Mouse (Mus musculus) liver, embryonic 13.5 days (tissue): ENCODE results near the gene Dlk2. TPM values are rescaled to one million over a fixed set of nuclear protein-coding genes. Genes with fewer than 3 reads are reported as not detected.
A peak's percentile ranks its signal among the peaks of the same experiment; 100 is the strongest.

ENCODE experiments used
- ATAC-seq: fragments of 200-750 bp; cut with Nextera tagmentation; 2 replicates; pipeline ENCODE4 v1.8.0; 2017; ENCODE audit warnings: low read depth, mild to moderate bottlenecking, moderate number of reproducible peaks, moderate library complexity
- DNase-seq: peaks from one replicate; pipeline ENCODE4 v3.0.0; 2022
- H3K27ac ChIP-seq: fragments of 300-500 bp; sonication (generic); 2 replicates; pipeline ENCODE4 v1.5.1; 2015; ENCODE audit warnings: moderate library complexity, mild to moderate bottlenecking, inconsistent platforms
- H3K27me3 ChIP-seq: fragments of 300-500 bp; sonication (generic); 2 replicates; pipeline ENCODE4 v1.6.1; 2015; ENCODE audit warnings: mild to moderate bottlenecking, inconsistent platforms
- H3K36me3 ChIP-seq: fragments of 300-500 bp; sonication (generic); 2 replicates; pipeline ENCODE4 v1.6.1; 2015; ENCODE audit warnings: mild to moderate bottlenecking, inconsistent platforms
- H3K4me1 ChIP-seq: fragments of 300-500 bp; sonication (generic); replicated peaks from 2 replicates; pipeline ENCODE4 v1.6.1; 2015; ENCODE audit warnings: inconsistent platforms
- H3K4me2 ChIP-seq: fragments of 300-500 bp; sonication (generic); 2 replicates; pipeline ENCODE4 v1.6.1; 2015; ENCODE audit warnings: inconsistent platforms, mild to moderate bottlenecking, moderate library complexity
- H3K4me3 ChIP-seq: fragments of 300-500 bp; sonication (generic); replicated peaks from 2 replicates; pipeline ENCODE4 v1.5.1; 2015; ENCODE audit warnings: mild to moderate bottlenecking, inconsistent platforms
- H3K9ac ChIP-seq: fragments of 300-500 bp; sonication (generic); 2 replicates; pipeline ENCODE4 v1.6.1; 2015; ENCODE audit warnings: mild to moderate bottlenecking, inconsistent platforms
- H3K9me3 ChIP-seq: fragments of 300-500 bp; sonication (generic); replicated peaks from 2 replicates; pipeline ENCODE4 v1.6.1; 2016; ENCODE audit warnings: inconsistent platforms
- WGBS: fragments of 180-500 bp; shearing (Covaris S2); methylation state at CpG from one replicate; pipeline ENCODE4 v1.1.7; 2015; ENCODE audit not compliant: insufficient replicate concordance; 5-methylcytosine and 5-hydroxymethylcytosine counted together
- polyA plus RNA-seq: library from polyadenylated mRNA; unstranded; fragments of >200 nt; fragmentation: Nextera tagmentation; extraction: Ambion mirVana; gene quantifications from 2 replicates; pipeline ENCODE4 v1.2.1, GENCODE M21; 2015

Gene Dlk2
- polyA plus RNA-seq, 1 experiment from 2014 or later: 0.09 TPM

DNA sequence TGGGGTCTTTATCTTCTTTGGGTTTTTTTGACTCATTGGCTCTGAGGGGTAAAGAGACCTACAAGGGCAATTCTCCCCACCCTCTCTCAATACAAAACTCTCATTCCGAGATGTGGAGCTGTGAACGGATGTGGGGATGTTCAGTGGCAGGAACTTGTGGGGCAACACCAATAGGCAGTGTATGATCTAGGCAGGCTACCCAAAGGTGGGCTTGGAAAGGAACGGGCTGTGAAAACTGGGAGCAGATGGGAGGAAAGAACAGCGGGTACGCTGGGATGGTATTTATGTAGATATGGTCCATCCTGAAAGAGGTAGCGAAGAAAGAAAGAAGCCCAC lies 225 bp upstream of the Dlk2 start:
- Histone ChIP-seq H3K4me2 (peak overlapping the region; percentile 73), H3K27me3 (peaks cover 83% of the 10 kb centered on the region), H3K27ac (no peak overlapping the region), H3K4me3 (peak overlapping the region; percentile 54), H3K9ac (no peak overlapping the region), H3K9me3 (no peaks in the 10 kb centered on the region), H3K36me3 (no peaks in the 10 kb centered on the region), H3K4me1 (peaks cover 12% of the 10 kb centered on the region)
- WGBS: 12% methylated on average over 6 of the region's 6 CpGs
- no peak for ATAC-seq
- no peak for DNase-seq

DNA sequence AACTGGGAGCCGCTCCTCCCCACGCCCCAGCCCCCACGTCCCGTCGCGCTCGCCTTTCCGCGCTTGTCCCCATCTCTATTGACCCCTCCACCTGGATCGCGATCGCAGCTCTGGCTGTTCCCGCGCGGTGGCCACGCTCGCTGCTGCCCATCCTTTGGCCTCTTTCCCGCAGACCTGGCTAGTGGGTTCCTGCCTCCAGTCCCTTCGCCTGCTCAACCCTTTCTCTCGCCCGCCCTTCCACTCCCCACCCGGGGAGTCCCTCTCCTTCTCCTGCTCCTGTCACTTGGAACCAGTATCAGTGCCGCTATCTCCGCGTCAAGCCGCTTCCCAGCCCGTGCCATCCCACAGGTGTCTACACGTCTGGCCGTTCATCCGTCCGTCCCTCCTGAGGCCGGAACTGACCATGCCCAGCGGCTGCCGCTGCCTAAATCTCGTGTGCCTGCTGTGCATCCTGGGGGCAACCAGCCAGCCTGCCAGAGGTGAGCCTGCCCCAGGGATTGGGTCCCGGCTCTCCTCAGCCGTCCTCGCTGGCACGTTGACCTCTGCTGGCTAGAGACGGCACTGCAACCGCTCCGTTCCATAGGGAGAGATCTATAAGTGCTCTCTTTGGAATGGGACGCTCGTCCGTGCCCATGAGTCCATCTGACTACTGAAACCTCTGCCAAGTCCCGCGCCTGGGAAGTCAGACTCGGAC lies 1.1 kb downstream of the Dlk2 start:
- H3K27ac ChIP-seq: no peak overlapping the region
- H3K9me3 ChIP-seq: no peaks in the 10 kb centered on the region
- DNase-seq (peak; percentile 54), ATAC-seq (peak; percentile 62; the same call in 1 of the 2 replicates)
- H3K36me3 ChIP-seq: no peaks in the 10 kb centered on the region
- 1% methylated on average over 48 of the region's 48 CpGs for WGBS
- H3K27me3 ChIP-seq: peaks cover 72% of the 10 kb centered on the region
- H3K4me3 ChIP-seq: peak overlapping the region; percentile 54
- H3K4me1 ChIP-seq: peaks cover 12% of the 10 kb centered on the region
- H3K4me2 ChIP-seq: peak overlapping the region; percentile 73
- no peak overlapping the region for H3K9ac ChIP-seq

DNA sequence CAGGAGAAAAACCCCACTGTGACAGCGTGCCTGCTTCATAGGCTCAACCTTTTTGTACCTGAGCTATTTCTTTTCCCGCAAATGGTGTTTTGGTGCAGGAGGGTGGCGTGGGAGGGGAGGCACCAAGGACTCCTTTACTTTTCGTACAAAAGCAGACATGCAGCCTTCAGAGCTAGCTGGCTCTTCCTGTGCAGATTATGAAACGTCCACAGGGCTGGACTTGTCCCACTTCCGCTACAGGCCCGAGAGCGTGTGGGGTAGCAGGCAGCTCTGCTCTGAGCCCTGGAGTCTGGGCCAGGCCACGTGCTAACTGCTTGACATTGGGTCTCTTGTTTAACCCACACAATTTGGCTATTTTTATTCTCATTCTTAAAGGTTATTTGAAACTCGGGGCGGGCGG lies 4.7 kb downstream of the Dlk2 start:
- Histone ChIP-seq H3K27me3 (peaks cover 41% of the 10 kb centered on the region), H3K9ac (no peak overlapping the region), H3K4me1 (peaks cover 12% of the 10 kb centered on the region), H3K27ac (no peak overlapping the region), H3K9me3 (no peaks in the 10 kb centered on the region), H3K4me3 (no peak overlapping the region), H3K36me3 (no peaks in the 10 kb centered on the region), H3K4me2 (no peak overlapping the region)
- ATAC-seq (no peak), DNase-seq (no peak)
- WGBS: 62% methylated on average over 12 of the region's 12 CpGs

DNA sequence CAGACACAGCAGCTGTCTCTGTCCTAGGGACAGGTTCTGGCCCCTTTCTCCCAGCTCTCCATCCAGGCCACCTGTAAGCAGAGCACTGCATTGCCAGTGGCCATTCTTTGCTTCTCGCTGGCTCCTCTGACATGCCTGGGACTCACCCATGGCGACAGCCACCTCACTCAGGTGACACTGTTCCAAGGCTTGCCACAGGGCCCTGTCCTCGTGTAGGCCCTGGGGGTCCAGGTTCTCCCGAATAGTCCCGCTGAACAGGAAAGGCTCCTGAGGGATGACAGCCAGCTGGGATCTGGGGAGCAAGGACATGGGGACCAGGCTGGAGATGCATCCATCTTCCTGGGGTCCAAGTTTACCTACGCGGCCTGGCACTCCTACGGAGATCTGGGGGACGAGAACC lies 7.0 kb downstream of the Dlk2 start:
- H3K9me3 ChIP-seq: no peaks in the 10 kb centered on the region
- H3K36me3 ChIP-seq: no peaks in the 10 kb centered on the region
- peaks cover 18% of the 10 kb centered on the region for H3K27me3 ChIP-seq

DNA sequence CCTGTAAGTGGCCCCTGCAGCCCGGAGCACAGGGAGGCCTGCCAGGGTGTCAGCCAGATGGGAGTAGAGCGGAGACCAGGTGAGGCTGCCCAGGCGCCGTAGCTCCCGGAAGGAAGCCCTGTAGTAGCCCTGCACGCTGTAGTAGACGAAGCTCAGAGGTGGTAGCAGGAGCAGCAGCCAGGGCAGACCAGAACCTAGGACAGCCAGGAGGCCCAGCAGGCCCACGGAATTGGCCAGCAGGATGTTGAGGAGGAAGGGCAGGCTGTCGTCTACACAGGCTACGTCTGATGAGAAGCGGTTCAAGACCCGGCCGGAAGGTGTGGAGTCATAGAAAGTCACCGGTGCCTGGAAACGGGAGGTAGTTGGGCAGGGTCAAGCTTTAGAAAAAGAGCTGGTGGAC lies 9.7 kb downstream of the Dlk2 start:
- H3K36me3 ChIP-seq: no peaks in the 10 kb centered on the region
- no peaks in the 10 kb centered on the region for H3K9me3 ChIP-seq
- H3K4me1 ChIP-seq: no peaks in the 10 kb centered on the region
- no peak overlapping the region for H3K9ac ChIP-seq
- no peaks in the 10 kb centered on the region for H3K27me3 ChIP-seq
- no peak overlapping the region for H3K4me2 ChIP-seq
- H3K4me3 ChIP-seq: no peak overlapping the region
- no peak for DNase-seq
- ATAC-seq: no peak
- H3K27ac ChIP-seq: no peak overlapping the region
- 79% methylated on average over 15 of the region's 15 CpGs for WGBS

More for the DNA sequence above, 7.0 kb downstream of the Dlk2 start:
- Histone ChIP-seq H3K4me2 (no peak overlapping the region), H3K4me1 (no peaks in the 10 kb centered on the region), H3K9ac (no peak overlapping the region), H3K4me3 (no peak overlapping the region), H3K27ac (no peak overlapping the region)
- DNase-seq (no peak), ATAC-seq (no peak)
- WGBS: 81% methylated on average over 9 of the region's 9 CpGs

DNA sequence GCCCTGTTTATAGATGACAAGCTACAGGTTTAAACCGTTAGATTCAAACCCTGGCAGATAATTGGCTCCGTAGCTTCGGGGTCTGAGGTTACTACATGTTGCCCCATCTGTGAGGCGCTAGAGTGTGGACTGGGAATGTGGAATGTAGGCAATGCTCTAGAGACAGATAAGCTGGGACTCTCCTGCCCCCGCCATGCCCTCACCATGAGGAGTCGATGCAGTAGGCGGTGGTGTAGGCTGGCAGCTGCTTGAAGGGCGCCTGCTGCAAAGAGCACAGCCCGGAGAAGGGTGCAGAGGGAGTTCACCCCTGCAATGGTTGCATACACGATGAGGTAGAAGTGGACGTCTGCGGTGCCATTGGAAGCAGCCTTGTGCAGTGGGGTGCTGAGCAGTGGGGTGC lies 12.6 kb downstream of the Dlk2 start:
- no peaks in the 10 kb centered on the region for H3K36me3 ChIP-seq
- DNase-seq (no peak), ATAC-seq (no peak)
- H3K27me3 ChIP-seq: no peaks in the 10 kb centered on the region
- 68% methylated on average over 12 of the region's 12 CpGs for WGBS
- no peaks in the 10 kb centered on the region for H3K9me3 ChIP-seq
- H3K4me2 ChIP-seq: no peak overlapping the region
- H3K4me1 ChIP-seq: no peaks in the 10 kb centered on the region
- H3K4me3 ChIP-seq: no peak overlapping the region
- no peak overlapping the region for H3K9ac ChIP-seq
- H3K27ac ChIP-seq: no peak overlapping the region

DNA sequence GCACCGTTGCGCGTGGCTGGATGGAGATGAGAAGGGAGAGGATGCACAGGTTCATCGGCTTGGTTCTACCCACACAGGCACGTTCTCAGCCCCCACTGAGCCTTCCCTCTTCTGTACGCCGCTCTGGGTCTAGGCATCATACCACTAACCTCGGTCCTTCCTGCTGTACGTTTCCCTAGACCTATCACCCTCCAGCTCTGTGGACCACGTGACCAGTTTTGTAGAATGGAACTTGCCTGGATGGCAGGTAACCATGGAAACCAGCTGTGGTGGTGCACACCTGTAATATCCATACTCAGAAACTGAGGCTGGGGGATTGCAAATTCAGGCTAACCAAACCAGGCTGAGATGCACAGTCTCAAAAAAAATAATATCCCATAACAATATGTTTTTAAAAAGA lies 13.3 kb downstream of the Dlk2 start:
- ATAC-seq: no peak
- no peaks in the 10 kb centered on the region for H3K4me1 ChIP-seq
- WGBS: 70% methylated on average over 10 of the region's 10 CpGs

DNA sequence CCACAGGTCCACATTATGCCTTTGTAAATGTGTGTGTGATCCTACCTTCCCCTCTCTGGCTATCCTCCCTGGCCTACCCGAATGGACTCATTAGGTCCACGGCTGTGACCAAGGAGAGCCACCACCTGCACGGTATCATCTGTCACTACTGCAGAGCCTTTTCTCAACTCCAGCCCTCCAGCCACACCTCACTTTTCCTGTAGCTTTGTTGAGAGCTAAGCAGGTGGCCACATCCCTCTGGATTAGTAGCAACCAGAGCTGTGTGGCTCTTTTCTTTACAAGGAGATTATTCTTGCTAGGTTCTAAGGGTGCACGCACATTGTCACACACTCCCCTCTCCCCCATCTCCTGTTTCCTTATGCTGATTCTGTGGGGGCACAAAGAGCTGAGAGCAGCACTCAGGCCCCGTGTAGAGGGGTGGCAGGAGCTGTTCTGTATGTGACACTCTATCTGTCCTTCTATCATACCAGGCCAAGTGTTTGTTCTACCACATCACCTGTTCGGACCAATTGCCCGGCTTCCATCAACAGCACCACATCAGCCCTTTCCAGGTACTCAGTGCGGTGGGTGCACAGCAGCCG lies 16.0 kb downstream of the Dlk2 start:
- no peak overlapping the region for H3K4me2 ChIP-seq
- 71% methylated on average over 9 of the region's 9 CpGs for WGBS
- H3K9ac ChIP-seq: no peak overlapping the region
- DNase-seq: no peak
- no peaks in the 10 kb centered on the region for H3K9me3 ChIP-seq
- no peak overlapping the region for H3K27ac ChIP-seq
- no peaks in the 10 kb centered on the region for H3K4me1 ChIP-seq
- no peak overlapping the region for H3K4me3 ChIP-seq
- H3K36me3 ChIP-seq: no peaks in the 10 kb centered on the region
- H3K27me3 ChIP-seq: no peaks in the 10 kb centered on the region
- no peak for ATAC-seq

More for the DNA sequence above, 13.3 kb downstream of the Dlk2 start:
- Histone ChIP-seq H3K27me3 (no peaks in the 10 kb centered on the region), H3K9me3 (no peaks in the 10 kb centered on the region), H3K27ac (no peak overlapping the region), H3K4me3 (no peak overlapping the region), H3K4me2 (no peak overlapping the region), H3K9ac (no peak overlapping the region), H3K36me3 (no peaks in the 10 kb centered on the region)
- DNase-seq: no peak

DNA sequence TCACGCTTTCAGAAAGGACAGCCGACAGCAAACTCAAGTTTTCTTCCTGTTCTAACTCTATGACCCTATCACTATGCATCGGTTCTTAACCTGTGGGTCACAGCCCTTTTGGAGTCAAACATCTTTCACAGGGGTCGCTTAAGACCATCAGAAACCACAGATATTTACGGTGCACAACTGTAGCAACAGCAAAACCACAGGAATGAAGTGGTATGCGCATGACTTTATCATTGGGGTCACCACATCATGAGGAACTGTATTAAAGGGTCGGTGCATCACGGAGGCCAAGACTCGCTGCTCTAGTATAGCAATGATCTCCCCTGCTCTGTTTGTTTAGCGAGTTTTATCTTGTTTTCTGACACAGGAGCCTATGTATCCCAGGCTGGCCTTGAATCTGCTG lies 18.6 kb downstream of the Dlk2 start:
- Histone ChIP-seq H3K4me2 (no peak overlapping the region), H3K4me1 (no peaks in the 10 kb centered on the region; the same call in 1 of the 2 replicates), H3K9ac (no peak overlapping the region), H3K27ac (no peak overlapping the region), H3K9me3 (no peaks in the 10 kb centered on the region), H3K36me3 (no peaks in the 10 kb centered on the region), H3K27me3 (no peaks in the 10 kb centered on the region), H3K4me3 (no peak overlapping the region)
- DNase-seq: no peak
- ATAC-seq: no peak
- WGBS: 65% methylated on average over 10 of the region's 10 CpGs

DNA sequence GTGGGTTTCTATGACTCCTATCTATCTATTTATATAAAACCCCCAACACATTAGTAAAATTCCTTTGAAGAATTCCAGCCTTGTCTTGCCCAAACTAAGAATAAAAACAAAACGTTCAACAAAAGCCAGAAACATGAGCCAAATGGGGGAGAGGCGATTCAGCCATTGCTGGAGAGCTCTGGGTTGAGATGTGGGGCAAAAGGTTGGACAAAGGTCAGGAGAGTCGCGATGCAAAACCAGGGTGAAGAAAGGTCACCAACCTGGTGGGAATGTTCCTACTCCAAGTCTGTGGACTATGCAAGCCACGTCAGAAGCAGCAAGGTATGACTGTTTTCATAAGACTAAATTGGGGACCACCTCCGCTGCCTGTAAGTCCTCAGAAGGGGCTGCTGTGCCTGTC lies 23.3 kb downstream of the Dlk2 start:
- WGBS: 61% methylated on average over 6 of the region's 6 CpGs
- ATAC-seq (no peak), DNase-seq (no peak)
- Histone ChIP-seq H3K27ac (no peak overlapping the region), H3K27me3 (no peaks in the 10 kb centered on the region), H3K4me1 (peaks cover under 1% of the 10 kb centered on the region), H3K36me3 (peaks cover 10% of the 10 kb centered on the region; the same call in 1 of the 2 replicates), H3K9ac (no peak overlapping the region), H3K9me3 (no peaks in the 10 kb centered on the region), H3K4me3 (no peak overlapping the region), H3K4me2 (no peak overlapping the region)

DNA sequence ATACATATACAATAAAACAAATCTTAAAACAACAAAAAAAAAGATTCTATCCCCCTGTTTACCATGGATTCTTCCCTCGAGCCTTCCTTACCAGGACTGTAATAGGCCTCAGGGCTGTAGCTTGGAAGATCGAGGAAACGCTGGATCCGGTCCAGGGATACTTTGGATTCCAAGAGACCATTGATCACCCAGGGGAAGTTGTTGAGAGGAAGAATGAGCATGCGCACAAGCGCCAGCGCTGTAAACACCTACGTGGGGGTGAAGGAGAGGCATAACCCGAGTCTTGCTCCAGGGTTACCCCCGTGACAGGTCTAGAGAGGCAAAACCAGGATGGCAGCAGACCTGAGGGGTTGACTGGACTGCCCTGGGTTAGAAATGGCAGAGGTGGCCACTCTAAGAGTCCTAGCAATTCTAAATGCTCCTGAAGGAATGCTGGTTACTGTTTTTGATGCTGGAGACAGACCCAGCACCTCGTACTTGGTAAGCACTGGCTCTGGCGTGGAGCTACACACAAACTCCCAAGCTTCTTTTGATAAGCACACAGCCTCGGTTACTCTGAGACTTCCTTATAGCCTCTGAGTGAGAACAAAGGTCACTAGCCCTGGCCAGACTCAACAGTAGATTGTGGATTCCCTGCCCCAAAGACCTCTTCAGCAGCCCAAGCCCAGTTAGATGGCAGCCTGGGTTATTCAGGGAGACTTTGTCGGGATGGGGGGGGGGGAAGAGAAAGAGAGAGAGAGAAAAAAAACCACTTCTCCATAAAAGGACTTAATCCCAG lies 25.0 kb downstream of the Dlk2 start:
- Histone ChIP-seq H3K36me3 (peaks cover 10% of the 10 kb centered on the region; the same call in 1 of the 2 replicates), H3K9me3 (no peaks in the 10 kb centered on the region), H3K9ac (no peak overlapping the region), H3K27ac (no peak overlapping the region), H3K27me3 (no peaks in the 10 kb centered on the region), H3K4me3 (no peak overlapping the region), H3K4me2 (no peak overlapping the region), H3K4me1 (peaks cover 9% of the 10 kb centered on the region)
- ATAC-seq (no peak), DNase-seq (no peak)
- 69% methylated on average over 14 of the region's 14 CpGs for WGBS
